Mouse (Mus musculus): ENCODE measurements around the gene Grap2.

The Grap2 gene

GRCm38 (mm10) chr15:80680347-80681030, 108.1 kb downstream of the Grap2 start:
- no peak for DNase-seq (ENCODE audit: low spot score in 2 of 2)

- DNase-seq (ENCODE audit: low spot score in 2 of 2), result peak in 1 of 2 experiments; percentile 53
These were observed 109.1 kb downstream of the Grap2 start for GRCm38 (mm10) chr15:80681466-80681881.

GRCm38 (mm10) chr15:80682343-80682742, 109.9 kb downstream of the Grap2 start:
- no peak for DNase-seq (ENCODE audit: low spot score in 2 of 2)

GRCm38 (mm10) chr15:80683151-80683550, 110.8 kb downstream of the Grap2 start:
- no peak for DNase-seq (ENCODE audit: low spot score in 2 of 2)

DNA sequence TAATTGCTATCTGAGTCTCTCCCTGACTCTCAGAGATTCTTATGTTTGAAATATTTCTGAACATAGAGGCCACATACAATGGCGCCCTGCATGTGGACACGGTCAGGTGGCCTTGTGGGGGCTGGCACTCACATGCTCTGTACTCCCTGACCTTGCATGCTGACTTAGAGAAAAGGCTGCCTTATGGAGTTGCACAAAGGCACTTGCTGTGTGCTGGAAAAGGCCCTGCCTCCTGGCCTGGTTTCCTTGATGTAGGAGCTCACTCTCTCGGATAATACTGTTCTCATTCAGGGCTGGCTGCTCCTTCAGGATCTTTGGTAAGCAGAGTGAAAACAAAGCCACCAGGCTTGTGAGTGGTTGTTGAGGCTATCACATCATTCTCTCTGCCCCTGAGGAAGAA, 111.6 kb downstream of the Grap2 start:
- no peak for DNase-seq (ENCODE audit: low spot score in 2 of 2)

DNA sequence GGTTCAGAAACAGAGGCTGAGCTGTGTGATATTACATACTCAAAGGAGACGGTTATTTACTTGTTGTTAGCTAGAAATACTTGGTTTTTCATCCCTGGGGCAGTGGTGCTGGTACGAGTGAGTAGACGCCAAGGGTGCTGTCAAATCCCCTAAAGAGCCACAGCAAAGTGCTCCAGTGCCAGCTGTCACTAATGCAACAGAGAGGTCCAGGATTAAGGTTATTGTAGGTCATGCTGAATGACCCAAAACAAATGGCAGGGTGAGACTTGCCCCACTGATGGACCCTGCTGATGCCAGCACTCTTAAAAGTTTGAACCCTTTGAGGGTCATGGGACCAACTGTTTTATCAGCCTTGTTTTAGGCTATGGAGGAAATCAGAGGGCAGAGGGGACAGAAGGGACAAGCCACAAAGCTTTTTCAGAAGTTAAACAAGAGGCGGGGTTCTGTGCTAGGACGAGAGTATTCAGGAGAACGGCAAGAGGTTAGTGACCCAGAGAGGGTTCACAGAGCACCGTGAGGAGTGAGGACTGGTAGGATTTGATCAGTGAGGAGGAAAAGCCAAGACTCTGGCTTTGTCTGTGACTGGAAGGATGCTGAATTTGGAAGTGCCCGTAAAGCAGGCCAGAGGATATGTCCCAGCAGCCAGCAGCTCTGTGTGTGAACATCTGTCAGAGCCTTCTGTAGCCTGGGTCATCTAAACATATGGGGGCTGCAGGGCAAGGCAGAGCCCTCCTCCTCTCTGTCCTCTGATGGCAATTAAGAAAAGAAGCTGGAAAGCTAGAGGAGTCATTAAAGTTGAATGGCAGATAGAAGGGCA, 112.6 kb downstream of the Grap2 start:
- DNase-seq (ENCODE audit: low spot score in 2 of 2), result no peak

GRCm38 (mm10) chr15:80685603-80685895, 113.2 kb downstream of the Grap2 start:
- DNase-seq (ENCODE audit: low spot score in 2 of 2), result no peak

- DNase-seq (ENCODE audit: low spot score in 2 of 2), result no peak
These were observed 116.1 kb downstream of the Grap2 start for GRCm38 (mm10) chr15:80688536-80688935.

GRCm38 (mm10) chr15:80693492-80693891, 121.1 kb downstream of the Grap2 start:
- no peak for DNase-seq (ENCODE audit: low spot score in 2 of 2)

DNA sequence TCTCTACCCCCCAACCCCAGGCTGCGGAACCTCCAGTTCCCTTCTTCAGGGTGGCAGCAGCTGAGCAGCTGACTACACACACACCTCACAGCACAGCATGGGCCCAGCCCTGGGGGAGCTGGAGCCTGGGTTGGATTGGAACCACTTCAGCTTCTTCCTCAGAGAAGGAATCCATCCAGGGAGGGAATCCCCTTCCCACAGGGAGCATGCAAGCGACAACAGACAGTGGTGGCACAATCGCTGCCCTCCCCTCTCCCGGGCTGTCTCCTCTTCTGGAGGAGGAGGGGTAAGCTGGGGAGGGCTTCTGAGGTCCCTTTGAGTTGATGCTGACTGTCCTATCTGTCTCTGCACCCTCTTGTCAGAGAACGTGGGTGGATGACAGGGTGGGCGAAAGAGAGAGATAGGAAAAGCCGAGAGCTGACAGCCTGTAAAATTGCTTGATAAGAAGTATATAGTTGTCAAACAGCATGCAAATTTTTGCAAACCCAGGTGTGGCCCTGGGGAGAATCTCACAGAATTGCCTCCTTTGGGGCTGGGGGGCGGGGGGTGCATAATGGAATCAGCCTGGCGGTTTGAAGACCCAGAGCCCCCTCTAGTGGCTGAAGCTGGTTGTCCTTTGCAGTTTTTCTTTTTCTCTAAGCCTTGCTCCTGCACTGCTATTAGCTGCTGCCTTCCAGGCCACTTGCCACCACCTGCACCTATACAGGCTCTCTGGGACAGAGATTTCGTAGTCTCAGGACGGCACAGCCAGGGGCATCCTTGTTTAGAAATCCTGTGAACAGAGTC, 121.9 kb downstream of the Grap2 start:
- peak; percentile 62 to 84 for DNase-seq (ENCODE audit: low spot score in 2 of 2)

DNA sequence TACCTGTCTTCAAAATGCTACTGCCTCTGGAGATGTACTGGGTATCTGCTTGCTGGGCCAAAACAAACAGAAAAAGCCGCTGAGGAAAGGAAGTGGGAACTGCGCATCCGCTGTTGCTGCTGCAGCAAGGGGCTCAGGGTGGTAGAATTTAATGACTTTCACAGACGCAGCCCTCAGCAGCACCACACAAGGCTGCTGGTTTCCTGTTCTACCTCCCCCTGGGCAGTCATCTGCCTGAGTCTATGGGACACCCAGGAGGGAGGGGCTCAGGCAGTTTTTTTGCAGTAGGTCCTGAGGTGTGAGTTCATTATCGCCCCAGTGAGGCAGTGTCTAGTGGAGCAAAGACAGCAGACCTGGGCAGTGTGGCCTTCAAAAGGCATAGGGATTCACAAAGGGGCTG, 125.2 kb downstream of the Grap2 start:
- peak in 1 of 2 experiments; percentile 45 for DNase-seq (ENCODE audit: low spot score in 2 of 2)

GRCm38 (mm10) chr15:80701481-80702257, 129.3 kb downstream of the Grap2 start:
- DNase-seq (ENCODE audit: low spot score in 2 of 2), result no peak
